Mouse (Mus musculus) heart, postnatal 0 days (tissue): Measurements from ENCODE around the gene Eif4enif1.

Source experiments
- CTCF ChIP-seq: IDR thresholded peaks from 2 replicates; pipeline ENCODE4 v1.5.1; 2016; ENCODE audit warnings: antibody characterized with exemption, control low read depth, low read depth
- EP300 ChIP-seq: IDR thresholded peaks from 2 replicates; pipeline ENCODE4 v1.6.1; 2016; ENCODE audit warnings: antibody characterized with exemption, low read depth

DNA sequence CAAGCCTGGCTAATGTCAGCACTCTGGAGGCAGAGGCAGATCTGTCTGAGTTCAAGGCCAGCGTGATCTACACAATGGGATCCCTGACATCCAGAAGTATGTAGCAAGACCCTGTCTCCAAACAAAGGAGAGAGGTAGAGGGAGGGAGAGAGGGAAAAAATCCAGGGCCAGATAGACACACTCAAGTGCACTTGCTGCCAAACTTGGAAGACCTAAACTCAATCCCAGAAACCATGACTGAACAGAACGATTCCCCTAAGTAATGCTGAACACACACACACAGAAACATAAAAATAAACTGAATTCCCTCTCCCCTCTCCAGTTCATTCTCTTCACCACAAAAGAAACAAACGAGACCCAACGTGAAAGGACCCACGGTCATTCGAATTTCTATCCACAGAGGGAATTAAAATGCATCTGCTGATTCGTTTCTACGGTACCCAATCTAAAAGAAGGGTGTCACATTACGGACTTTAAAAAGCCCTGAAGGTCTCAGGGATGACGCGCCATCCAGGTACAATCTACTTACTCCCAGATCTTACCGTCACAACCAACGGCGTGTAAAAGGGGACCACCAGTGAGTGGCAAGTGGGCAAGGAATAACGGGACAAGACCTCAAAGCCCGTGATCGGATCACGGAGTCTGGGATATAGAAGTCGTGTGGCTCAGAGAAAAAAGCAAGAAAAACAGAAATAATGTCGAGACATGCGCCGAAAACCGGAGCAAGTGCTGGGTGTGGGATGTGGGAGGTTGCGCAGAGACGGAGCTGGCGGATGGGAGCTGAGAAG lies 63.3 kb downstream of the Eif4enif1 start:
- TF ChIP-seq EP300 (no peak), CTCF (no peak)
